Mouse (Mus musculus): ENCODE measurements around the gene Slitrk1. TPM values are rescaled to one million over a fixed set of nuclear protein-coding genes. Genes with fewer than 3 reads are reported as not detected.

The Slitrk1 gene
- polyA plus RNA-seq, 2 experiments, result 0.01 TPM; not detected in 1

DNA sequence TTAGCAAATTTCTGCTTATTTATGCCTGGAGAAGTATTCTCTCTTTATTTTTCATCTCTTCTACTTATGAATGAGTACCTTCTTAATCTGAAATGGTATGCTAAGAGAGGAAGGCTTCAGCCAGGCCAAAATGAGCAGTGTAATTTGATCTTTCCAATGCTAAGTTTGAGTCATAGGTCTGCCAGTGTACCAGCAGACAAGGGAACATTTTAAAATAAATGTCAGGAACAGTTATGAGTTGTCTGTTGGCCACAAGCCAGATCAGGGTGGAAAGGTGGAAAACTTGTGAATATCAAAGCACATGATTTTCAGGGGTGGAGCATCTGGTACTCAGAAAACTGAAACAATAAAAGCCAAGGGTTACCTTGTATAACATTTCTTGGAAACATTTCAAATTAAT is 46.1 kb downstream of the Slitrk1 start:
- Histone ChIP-seq H3K4me2 (ENCODE audit: low read depth) (no peak overlapping the region), H3K27ac (no peak overlapping the region), H3K27me3 (ENCODE audit: control insufficient read depth, insufficient read depth, low read length) (no peaks in the 10 kb centered on the region), H3K36me3 (replicated peaks; ENCODE audit: control insufficient read depth, insufficient read depth, low read depth) (no peaks in the 10 kb centered on the region), H3K9ac (replicated peaks) (no peak overlapping the region), H3K4me3 (ENCODE audit: insufficient read depth in 1 of 2, low read depth in 2 of 2, low read length in 2 of 2) (no peak overlapping the region), H3K4me1 (replicated peaks; ENCODE audit: control insufficient read depth in 2 of 2, insufficient read depth in 2 of 2, low read length in 1 of 2) (no peaks in the 10 kb centered on the region), H3K9me3 (ENCODE audit: control insufficient read depth, low read length) (no peaks in the 10 kb centered on the region)
- no peak for DNase-seq (ENCODE audit: low read depth in 3 of 3, low spot score in 3 of 3)
- no peak for ATAC-seq (ENCODE audit: insufficient read depth)
- TF ChIP-seq CTCF (IDR thresholded peaks at IDR 0.05; ENCODE audit: low read depth) (no peak), EP300 (IDR thresholded peaks at IDR 0.05; ENCODE audit: low read depth) (no peak)

DNA sequence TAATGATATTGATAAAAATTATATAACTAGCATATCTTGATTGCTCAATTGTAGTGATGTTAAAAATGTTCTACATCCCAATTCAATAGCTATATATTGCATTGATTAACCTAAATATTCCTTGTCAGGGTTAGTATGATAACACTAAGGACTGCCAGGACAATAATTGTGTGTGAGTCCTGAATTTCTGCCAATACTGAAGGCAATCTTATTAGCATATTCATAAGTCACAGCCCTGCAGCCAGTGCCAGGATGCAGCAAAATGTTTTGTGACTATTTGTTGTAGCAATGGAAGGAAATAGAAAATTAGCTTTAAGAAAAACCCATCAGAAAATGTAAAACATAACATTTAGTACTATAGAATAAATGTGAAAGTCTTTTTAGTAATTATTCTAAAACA is 49.3 kb downstream of the Slitrk1 start:
- ATAC-seq (ENCODE audit: insufficient read depth) (no peak), DNase-seq (ENCODE audit: low read depth in 3 of 3, low spot score in 3 of 3) (no peak)
- H3K4me1 ChIP-seq (replicated peaks; ENCODE audit: control insufficient read depth in 2 of 2, insufficient read depth in 2 of 2, low read length in 1 of 2), result no peaks in the 10 kb centered on the region
- no peaks in the 10 kb centered on the region for H3K36me3 ChIP-seq (replicated peaks; ENCODE audit: control insufficient read depth, insufficient read depth, low read depth)
- H3K27ac ChIP-seq, result no peak overlapping the region
- H3K9me3 ChIP-seq (ENCODE audit: control insufficient read depth, low read length), result no peaks in the 10 kb centered on the region
- H3K4me3 ChIP-seq (ENCODE audit: insufficient read depth in 1 of 2, low read depth in 2 of 2, low read length in 2 of 2), result no peak overlapping the region
- H3K9ac ChIP-seq (replicated peaks), result no peak overlapping the region
- H3K27me3 ChIP-seq (ENCODE audit: control insufficient read depth, insufficient read depth, low read length), result no peaks in the 10 kb centered on the region
- H3K4me2 ChIP-seq (ENCODE audit: low read depth), result no peak overlapping the region
- TF ChIP-seq CTCF (IDR thresholded peaks at IDR 0.05; ENCODE audit: low read depth) (no peak), EP300 (IDR thresholded peaks at IDR 0.05; ENCODE audit: low read depth) (no peak)

DNA sequence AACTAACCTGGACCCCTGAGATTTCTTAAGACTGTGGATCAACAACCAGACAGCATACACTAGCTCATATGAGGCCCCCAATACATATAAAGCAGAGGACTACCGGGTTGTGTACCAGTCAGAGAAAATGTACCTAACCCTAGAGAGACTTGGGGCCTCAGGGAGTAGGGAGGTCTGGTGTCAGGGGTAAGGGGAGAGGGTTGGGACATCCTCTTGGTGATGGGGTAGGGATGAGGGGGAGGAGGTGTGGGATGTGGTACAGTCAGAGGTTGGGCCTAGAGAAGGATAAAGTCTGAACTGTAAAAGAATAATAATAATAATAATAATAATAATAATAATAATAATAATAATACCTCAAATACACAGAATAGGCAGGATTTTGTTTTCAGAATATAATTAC is 54.6 kb downstream of the Slitrk1 start:
- no peaks in the 10 kb centered on the region for H3K36me3 ChIP-seq (replicated peaks; ENCODE audit: control insufficient read depth, insufficient read depth, low read depth)
- H3K27me3 ChIP-seq (ENCODE audit: control insufficient read depth, insufficient read depth, low read length), result no peaks in the 10 kb centered on the region
- ATAC-seq (ENCODE audit: insufficient read depth) (no peak), DNase-seq (ENCODE audit: low read depth in 3 of 3, low spot score in 3 of 3) (no peak)
- 47% methylated on average over 1 of the region's 1 CpGs for WGBS (ENCODE audit: insufficient replicate concordance)
- H3K4me2 ChIP-seq (ENCODE audit: low read depth), result no peak overlapping the region
- H3K4me1 ChIP-seq (replicated peaks; ENCODE audit: control insufficient read depth in 2 of 2, insufficient read depth in 2 of 2, low read length in 1 of 2), result no peaks in the 10 kb centered on the region
- no peak overlapping the region for H3K27ac ChIP-seq
- H3K4me3 ChIP-seq (ENCODE audit: insufficient read depth in 1 of 2, low read depth in 2 of 2, low read length in 2 of 2), result no peak overlapping the region
- H3K9me3 ChIP-seq (ENCODE audit: control insufficient read depth, low read length), result no peaks in the 10 kb centered on the region
- TF ChIP-seq CTCF (IDR thresholded peaks at IDR 0.05; ENCODE audit: low read depth) (no peak), EP300 (IDR thresholded peaks at IDR 0.05; ENCODE audit: low read depth) (no peak)
- no peak overlapping the region for H3K9ac ChIP-seq (replicated peaks)

Data from liver, embryonic 14.5 days (tissue).